Mouse (Mus musculus): Measurements from ENCODE around the gene Serpina3a.

DNA sequence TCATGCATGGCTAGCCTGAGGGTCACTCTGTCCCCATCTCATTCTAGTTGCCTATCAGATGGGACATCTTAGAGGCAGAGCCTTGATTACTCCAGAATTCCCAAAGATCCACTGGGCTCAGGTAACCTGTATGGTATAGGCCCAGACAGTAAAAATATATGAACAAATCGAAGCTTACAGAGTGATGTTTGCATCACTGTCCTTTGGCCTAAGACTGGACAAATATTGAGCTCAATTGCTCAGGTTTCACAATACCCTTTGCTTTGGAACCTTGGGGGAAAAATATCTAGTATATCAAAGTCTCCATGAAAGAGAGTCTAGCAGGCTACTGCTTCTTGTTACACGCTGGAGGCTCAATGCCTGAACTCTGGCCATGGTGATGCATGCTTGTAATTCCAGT is 22.4 kb upstream of the Serpina3a start:
- TF ChIP-seq CTCF (IDR thresholded peaks at IDR 0.05; ENCODE audit: extremely low read depth, insufficient read length, insufficient replicate concordance, low read depth, low read length): no peak
- no peak for TF ChIP-seq POLR2A (IDR thresholded peaks at IDR 0.05; ENCODE audit: low read depth, low read length)

Data from small intestine, adult 2 months (tissue).